Mouse (Mus musculus) skeletal muscle tissue, adult 2 months (tissue): ENCODE measurements at regions not wholly inside any gene's neighbourhood (a gene's known extent, or its start where the extent isn't known, plus 50 kb on each side); places are given as distances from the start of the nearest gene placed in this dataset.
A peak's percentile ranks its signal among the peaks of the same experiment; 100 is the strongest.

Source experiments
- DNase-seq: peaks from one replicate; pipeline ENCODE4 v3.0.0-alpha.2; 2012; ENCODE audit warnings: low read depth, low spot score

- DNase-seq: no peak
These were observed 471.4 kb upstream of the Lsamp start for GRCm38 (mm10) chr16:39512774-39513173.

- DNase-seq: no peak
These were observed 470.5 kb upstream of the Lsamp start for GRCm38 (mm10) chr16:39513659-39514058.

GRCm38 (mm10) chr16:39531106-39531505, 453.1 kb upstream of the Lsamp start:
- DNase-seq: no peak

DNA sequence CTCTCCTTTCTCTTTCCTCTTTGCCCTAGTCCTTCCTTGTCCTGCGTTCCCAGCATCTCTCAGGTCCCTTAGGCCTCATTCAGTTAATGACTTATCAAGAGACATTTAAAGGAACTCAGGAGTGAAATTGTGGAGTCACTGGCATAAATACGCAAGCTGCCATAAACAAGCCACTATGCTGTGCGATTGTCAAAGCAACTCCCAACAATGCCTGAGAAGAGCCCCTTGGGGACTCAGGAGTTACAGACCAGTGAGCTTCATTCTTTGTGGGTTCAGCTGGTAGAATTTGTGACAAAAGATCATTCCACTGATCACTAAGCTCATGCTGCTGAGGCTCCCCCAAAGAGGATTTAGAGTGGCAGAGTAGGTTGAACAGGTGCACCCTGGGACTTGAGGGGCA, 451.4 kb upstream of the Lsamp start:
- DNase-seq: no peak

DNA sequence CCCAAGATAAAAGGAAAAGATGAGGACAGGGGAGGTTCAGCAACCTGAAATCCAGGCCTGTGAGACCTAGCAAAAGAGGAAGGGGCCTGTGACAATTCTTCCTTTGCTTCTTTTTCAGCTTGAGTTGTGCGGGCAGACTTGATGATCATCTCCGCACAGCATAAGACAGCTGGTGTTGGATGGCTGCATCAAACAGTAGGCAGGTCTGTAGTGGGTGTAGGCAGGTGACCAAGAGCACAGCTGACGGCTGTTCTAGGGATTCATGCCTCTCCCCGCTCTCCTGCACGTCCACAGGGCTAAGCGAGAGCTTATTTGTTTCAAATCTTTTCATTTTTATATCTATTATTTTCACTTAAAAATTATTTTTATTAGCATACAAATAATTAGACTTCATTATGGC, 450.8 kb upstream of the Lsamp start:
- no peak for DNase-seq

- DNase-seq: peak; percentile 1
These were observed 430.8 kb upstream of the Lsamp start for GRCm38 (mm10) chr16:39553316-39553715.

DNA sequence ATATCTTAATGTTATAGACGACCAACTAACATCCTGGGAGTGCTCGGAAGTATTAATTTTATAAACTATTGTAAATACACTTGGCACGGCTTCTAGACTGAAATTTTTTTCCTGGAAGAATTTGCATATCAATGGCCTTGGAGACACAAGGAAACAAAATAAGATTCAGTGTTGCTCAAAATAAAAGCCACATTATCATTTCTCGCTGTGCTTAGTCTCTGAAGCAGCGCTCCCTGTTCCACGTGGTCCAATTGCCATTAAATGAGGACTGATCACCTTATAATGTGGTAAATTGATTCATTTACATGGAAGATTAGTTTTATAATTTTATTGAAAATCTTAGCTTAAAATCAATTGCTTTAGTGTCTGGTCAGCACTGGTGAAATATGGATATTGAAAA, 407.5 kb upstream of the Lsamp start:
- DNase-seq: no peak

DNA sequence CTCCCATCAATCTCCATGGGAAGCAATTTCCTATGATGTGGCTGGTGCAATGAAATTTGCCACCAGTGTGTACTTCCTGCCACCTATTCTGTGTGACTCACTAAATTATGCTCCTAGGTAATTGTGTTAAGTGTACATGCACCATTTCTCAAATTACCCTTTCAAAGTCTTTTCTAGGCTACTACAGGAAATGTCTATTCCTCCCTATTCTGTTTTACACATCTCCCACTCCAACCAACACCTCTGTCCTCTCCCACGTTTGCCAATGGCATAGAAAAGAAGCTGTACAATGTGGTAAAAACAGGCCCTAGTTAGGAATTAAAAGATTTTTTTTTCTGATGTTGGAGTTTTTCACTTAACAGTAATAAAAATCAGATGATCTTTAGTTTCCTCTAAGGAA, 404.5 kb upstream of the Lsamp start:
- no peak for DNase-seq
